Comparison of ENCODE assay signal across 11 mouse cellular contexts in the genomic region with DNA sequence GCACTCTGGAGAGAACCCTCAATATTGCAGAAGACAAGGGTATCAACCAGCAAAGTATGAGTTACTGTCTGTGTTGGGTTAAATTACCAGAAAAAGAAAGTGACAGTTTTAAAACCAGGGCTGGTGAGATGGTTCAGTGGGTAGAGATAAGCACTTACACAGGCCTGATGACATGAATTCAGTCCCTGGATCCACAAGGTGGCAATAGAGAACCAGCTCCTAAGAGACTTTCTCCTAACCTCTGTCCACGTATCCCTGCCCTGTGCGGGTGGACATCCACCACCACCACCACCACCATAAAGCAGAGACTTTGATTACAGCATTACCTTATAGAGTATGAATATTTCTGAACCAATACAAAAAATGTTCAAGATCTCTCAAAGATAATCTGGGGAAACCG. TPM values are rescaled to one million over a fixed set of nuclear protein-coding genes. Genes with fewer than 3 reads are reported as not detected.
DNase-seq lines count a peak whose midpoint lies in the region; ATAC-seq and TF ChIP-seq lines count a peak whose summit lies in the region.
"Had no signal": no experiment of that assay in that cellular context is flagged by ENCODE, and none has a peak within 500 bp of the region (broad histone marks: within the 10 kb centered on the region; RNA-seq: fewer than 3 reads in every experiment).

No protein-coding gene starts in this region.

- peak; percentile 60; the same call in 1 of the 2 replicates for ATAC-seq in cerebellum, adult (ENCODE audit: insufficient number of reproducible peaks, low FRiP score, low TSS enrichment)
- no peak for ATAC-seq in lung, embryonic 14.5 days (ENCODE audit: insufficient read depth)
- ATAC-seq in kidney, postnatal 0 days (replicated peaks; ENCODE audit: low FRiP score, low read depth), result no peak

- 75% methylated on average over 3 of the region's 3 CpGs for WGBS in lung, embryonic 14.5 days
- WGBS in kidney, postnatal 0 days, result 59% methylated on average over 3 of the region's 3 CpGs

- no peaks in the 10 kb centered on the region for H3K27me3 ChIP-seq in lung, embryonic 14.5 days (ENCODE audit: insufficient read depth, low read length)
- no peaks in the 10 kb centered on the region for H3K27me3 ChIP-seq in kidney, postnatal 0 days (ENCODE audit: insufficient read depth, low read length)
- H3K27me3 ChIP-seq: embryonic facial prominence, embryonic 12.5 days; heart, embryonic 15.5 days; liver, embryonic 13.5 days had no signal

- no peak for DNase-seq in cerebellum, adult 11-12 months
- DNase-seq in lung, embryonic 14.5 days, result peak; percentile 40
- no peak for DNase-seq in lung, adult 18-20 months
- peak; percentile 66 for DNase-seq in kidney, postnatal 0 days (ENCODE audit: low spot score)
- no peak for DNase-seq in urinary bladder, postnatal 25 days (ENCODE audit: low spot score)
- DNase-seq in thymus, postnatal 36 days, result no peak
- DNase-seq in layer of hippocampus, adult 9-11 months, result no peak
- DNase-seq: liver, embryonic 13.5 days had no signal

- no peak overlapping the region for H3K27ac ChIP-seq in lung, embryonic 14.5 days (ENCODE audit: low read depth)
- no peak overlapping the region for H3K27ac ChIP-seq in kidney, postnatal 0 days
- H3K27ac ChIP-seq: embryonic facial prominence, embryonic 12.5 days; heart, embryonic 15.5 days; liver, embryonic 13.5 days had no signal

- H3K9me3 ChIP-seq in lung, embryonic 14.5 days (ENCODE audit: low read depth, low read length), result no peaks in the 10 kb centered on the region
- H3K9me3 ChIP-seq in kidney, postnatal 0 days (replicated peaks; ENCODE audit: low read length), result no peaks in the 10 kb centered on the region
- H3K9me3 ChIP-seq: embryonic facial prominence, embryonic 12.5 days; heart, embryonic 15.5 days; liver, embryonic 13.5 days had no signal

- H3K36me3 ChIP-seq in lung, embryonic 14.5 days (ENCODE audit: insufficient read depth), result peaks cover 5% of the 10 kb centered on the region; the same call in 1 of the 2 replicates
- H3K36me3 ChIP-seq in kidney, postnatal 0 days (ENCODE audit: insufficient read depth, low read length), result peaks cover 5% of the 10 kb centered on the region; the same call in 1 of the 2 replicates

- no peak overlapping the region for H3K4me3 ChIP-seq in lung, embryonic 14.5 days (ENCODE audit: low read depth, low read length)
- H3K4me3 ChIP-seq in kidney, postnatal 0 days (replicated peaks; ENCODE audit: low read depth, low read length), result no peak overlapping the region
- H3K4me3 ChIP-seq: embryonic facial prominence, embryonic 12.5 days; heart, embryonic 15.5 days; liver, embryonic 13.5 days had no signal

- TF ChIP-seq CTCF in lung, embryonic 14.5 days (IDR thresholded peaks at IDR 0.05; ENCODE audit: low read depth), result peak; percentile 44; the same call in 1 of the 2 replicates
- TF ChIP-seq CTCF in kidney, postnatal 0 days (IDR thresholded peaks at IDR 0.05; ENCODE audit: low read depth), result peak; percentile 70

- no peak overlapping the region for H3K9ac ChIP-seq in lung, embryonic 14.5 days
- no peak overlapping the region for H3K9ac ChIP-seq in kidney, postnatal 0 days (ENCODE audit: low read depth, low read length)
- H3K9ac ChIP-seq: embryonic facial prominence, embryonic 12.5 days; heart, embryonic 15.5 days; liver, embryonic 13.5 days had no signal

- no peak overlapping the region for H3K4me2 ChIP-seq in lung, embryonic 14.5 days
- no peak overlapping the region for H3K4me2 ChIP-seq in kidney, postnatal 0 days (ENCODE audit: low read length)
- H3K4me2 ChIP-seq: embryonic facial prominence, embryonic 12.5 days; heart, embryonic 15.5 days; liver, embryonic 13.5 days had no signal

- no peaks in the 10 kb centered on the region for H3K4me1 ChIP-seq in lung, embryonic 14.5 days (ENCODE audit: insufficient read depth)
- H3K4me1 ChIP-seq in kidney, postnatal 0 days (replicated peaks; ENCODE audit: insufficient read depth, low read length), result no peaks in the 10 kb centered on the region
- H3K4me1 ChIP-seq: embryonic facial prominence, embryonic 12.5 days; heart, embryonic 15.5 days had no signal

RNA-seq across cellular contexts. Expression of gene Prdm10, which starts 51.6 kb away (rescaled TPM):
- polyA plus RNA-seq in lung, embryonic 14.5 days (2014; fragmentation: Nextera tagmentation; extraction: Ambion mirVana), result 5.7 and 6.7 TPM in 2 replicates
- polyA plus RNA-seq in kidney, postnatal 0 days (2015; fragmentation: Nextera tagmentation; extraction: Ambion mirVana), result 1.9 TPM in 2 replicates

RNA-seq across cellular contexts. Expression of gene Nfrkb, which starts 54.1 kb away (rescaled TPM):
- 21.2 and 27.0 TPM in 2 replicates for polyA plus RNA-seq in lung, embryonic 14.5 days (2014; fragmentation: Nextera tagmentation; extraction: Ambion mirVana)
- 14.4 and 18.2 TPM in 2 replicates for polyA plus RNA-seq in kidney, postnatal 0 days (2015; fragmentation: Nextera tagmentation; extraction: Ambion mirVana)

Comparison
In these comparisons a context has a peak if more than half of its experiments do, and no peak if none do; other contexts are left out.
1. DNase-seq: peak in lung, embryonic 14.5 days (single experiment) and kidney, postnatal 0 days (single experiment); none in cerebellum, adult 11-12 months (single experiment), lung, adult 18-20 months (0 of 2), urinary bladder, postnatal 25 days (single experiment), thymus, postnatal 36 days (0 of 2) and layer of hippocampus, adult 9-11 months (single experiment).